Mouse (Mus musculus) liver, adult 2 months (tissue): ENCODE measurements around the gene Pcnx. TPM values are rescaled to one million over a fixed set of nuclear protein-coding genes. Genes with fewer than 3 reads are reported as not detected.
A peak's percentile ranks its signal among the peaks of the same experiment; 100 is the strongest.

Source experiments
- DNase-seq: peaks from one replicate; pipeline ENCODE4 v3.0.0-alpha.2; 2011; ENCODE audit warnings: low read depth, low spot score; ENCODE audit errors: extremely low read depth
- H3K27ac ChIP-seq: fragments of 200-500 bp; replicated peaks from 2 replicates; pipeline ENCODE4 v1.5.1; 2012; ENCODE audit warnings: low read depth, mild to moderate bottlenecking, control low read depth, inconsistent platforms, low read length; ENCODE audit not compliant: insufficient read depth
- H3K27me3 ChIP-seq: fragments of 200-500 bp; 2 replicates; pipeline ENCODE4 v1.6.1; 2012; ENCODE audit warnings: mild to moderate bottlenecking, moderate library complexity, low read length, inconsistent platforms; ENCODE audit not compliant: control insufficient read depth, insufficient read depth
- H3K36me3 ChIP-seq: fragments of 200-500 bp; 2 replicates; pipeline ENCODE4 v1.6.1; 2012; ENCODE audit warnings: low read length, inconsistent platforms; ENCODE audit not compliant: control insufficient read depth, insufficient read depth
- H3K4me1 ChIP-seq: fragments of 200-500 bp; 2 replicates; pipeline ENCODE4 v1.6.1; 2011; ENCODE audit warnings: low read length; ENCODE audit not compliant: control insufficient read depth, insufficient read depth
- H3K4me3 ChIP-seq: fragments of 200-500 bp; 2 replicates; pipeline ENCODE4 v1.5.1; 2011; ENCODE audit warnings: low read depth, mild to moderate bottlenecking, control low read depth, low read length, moderate library complexity; ENCODE audit not compliant: insufficient read depth
- H3K79me2 ChIP-seq: fragments of 200-500 bp; 2 replicates; pipeline ENCODE4 v1.6.1; 2012; ENCODE audit warnings: inconsistent platforms, mild to moderate bottlenecking, low read length, moderate library complexity; ENCODE audit not compliant: control insufficient read depth, insufficient read depth
- H3K9ac ChIP-seq: fragments of 200-500 bp; 2 replicates; pipeline ENCODE4 v1.6.1; 2012; ENCODE audit warnings: low read depth, mild to moderate bottlenecking, control low read depth, inconsistent platforms, low read length
- CTCF ChIP-seq: fragments of 200-500 bp; IDR thresholded peaks from 2 replicates; pipeline ENCODE4 v1.5.1; 2011; ENCODE audit warnings: low read depth, low read length, control low read depth
- POLR2A ChIP-seq: fragments of 200-500 bp; IDR thresholded peaks from 2 replicates; pipeline ENCODE4 v1.6.1; 2011; ENCODE audit warnings: low read length, control low read depth; ENCODE audit not compliant: insufficient read depth; ENCODE audit errors: extremely low read depth
- WGBS: fragments of 180-500 bp; shearing (Covaris S2); methylation state at CpG from one replicate; pipeline ENCODE4 v1.1.7; 2018; 5-methylcytosine and 5-hydroxymethylcytosine counted together
- polyA plus RNA-seq: library from polyadenylated mRNA; depleted of rRNA; stranded (reverse); fragments of >200 nt; gene quantifications from 2 replicates; pipeline ENCODE4 v1.2.3, GENCODE M21; 2012
- total RNA-seq: library from RNA; depleted of rRNA; stranded (reverse); fragments of >200 nt; gene quantifications from 2 replicates; pipeline ENCODE4 v1.2.3, GENCODE M21; 2014

Pcnx gene
- total and polyA plus RNA-seq, 2 experiments, result 10.6 to 14.5 TPM

DNA sequence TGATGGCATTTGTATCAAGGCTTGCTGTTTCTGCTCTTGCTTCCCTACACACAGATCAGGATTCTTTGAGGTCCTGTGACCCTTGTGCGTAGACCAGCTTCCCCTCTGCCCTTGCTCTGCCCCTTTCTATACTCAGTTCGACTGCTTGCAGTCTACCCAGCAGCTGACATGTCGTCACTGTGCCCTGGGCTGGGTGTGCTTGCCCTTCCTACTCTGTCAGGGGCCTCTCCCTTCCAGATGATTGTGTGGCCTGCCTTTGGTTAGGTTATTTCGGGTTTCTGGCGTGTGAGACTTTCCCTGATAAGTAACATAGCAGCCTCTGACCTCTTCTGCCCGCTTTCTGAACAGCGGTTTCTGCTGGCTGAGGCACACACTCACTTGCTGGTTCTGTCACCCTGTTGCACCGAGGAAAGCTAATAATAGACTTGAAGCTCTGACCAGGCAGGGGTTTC, 2.6 kb downstream of the Pcnx start:
- no peak overlapping the region for H3K4me3 ChIP-seq
- H3K27me3 ChIP-seq, result no peaks in the 10 kb centered on the region
- TF ChIP-seq CTCF (no peak), POLR2A (no peak)
- H3K27ac ChIP-seq, result no peak overlapping the region
- H3K79me2 ChIP-seq, result peaks cover 25% of the 10 kb centered on the region
- H3K36me3 ChIP-seq, result no peaks in the 10 kb centered on the region
- H3K4me1 ChIP-seq, result peaks cover 11% of the 10 kb centered on the region
- DNase-seq, result peak; percentile 54
- H3K9ac ChIP-seq, result no peak overlapping the region
- 20% methylated on average over 8 of the region's 8 CpGs for WGBS

- no peaks in the 10 kb centered on the region for H3K27me3 ChIP-seq
- H3K9ac ChIP-seq, result no peak overlapping the region
- no peak overlapping the region for H3K4me3 ChIP-seq
- peaks cover 11% of the 10 kb centered on the region for H3K4me1 ChIP-seq
- peaks cover 35% of the 10 kb centered on the region for H3K79me2 ChIP-seq
- 90% methylated on average over 4 of the region's 4 CpGs for WGBS
- no peak for DNase-seq
- TF ChIP-seq CTCF (no peak), POLR2A (no peak)
- H3K27ac ChIP-seq, result no peak overlapping the region
- H3K36me3 ChIP-seq, result no peaks in the 10 kb centered on the region
Measured at GRCm38 (mm10) chr12:81863949-81864348, 4.1 kb downstream of the Pcnx start.

DNA sequence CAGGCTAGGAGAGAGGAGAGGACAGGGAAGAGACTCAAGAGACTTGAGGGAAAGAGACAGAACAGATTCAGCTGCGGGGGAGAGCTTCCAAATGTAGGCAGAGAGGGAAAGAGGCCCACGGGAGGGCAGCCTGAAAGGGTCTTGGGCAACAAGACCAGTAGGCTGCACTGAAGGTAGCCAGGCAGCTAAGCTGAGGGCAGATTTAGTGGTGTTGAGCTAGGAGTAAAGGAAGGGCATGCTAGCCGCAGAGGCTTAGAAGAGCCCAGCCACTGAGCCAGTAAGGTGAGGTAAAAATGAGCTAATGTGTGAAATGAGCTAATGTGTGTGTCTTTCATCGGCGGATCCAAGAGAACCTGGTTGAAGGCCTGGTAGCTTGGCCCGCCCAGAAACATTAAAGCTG, 5.4 kb downstream of the Pcnx start:
- TF ChIP-seq POLR2A, result no peak
- TF ChIP-seq CTCF, result no peak
- WGBS, result 95% methylated on average over 6 of the region's 6 CpGs

DNA sequence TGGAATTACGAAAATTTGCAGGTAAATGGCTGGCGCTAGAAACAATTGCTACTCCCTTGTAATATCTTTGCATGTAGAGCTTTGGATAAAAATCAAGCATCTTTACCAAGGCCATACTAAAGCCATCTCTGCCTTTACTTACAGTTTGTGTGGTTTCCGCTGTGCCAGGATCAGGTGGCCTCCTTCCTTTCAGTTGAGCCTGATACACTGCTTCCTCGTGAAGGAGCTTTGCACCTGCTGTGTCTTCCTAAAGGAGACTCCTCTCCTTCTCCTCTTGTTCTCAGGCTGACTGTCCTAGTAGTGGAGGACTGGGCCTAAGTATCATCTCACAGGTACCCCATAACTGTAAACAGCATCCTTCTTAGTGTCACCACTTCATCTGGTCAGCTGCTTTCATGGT, 7.5 kb downstream of the Pcnx start:
- Histone ChIP-seq H3K36me3 (no peaks in the 10 kb centered on the region), H3K27me3 (no peaks in the 10 kb centered on the region), H3K79me2 (peaks cover 45% of the 10 kb centered on the region), H3K4me3 (no peak overlapping the region), H3K9ac (no peak overlapping the region), H3K4me1 (peaks cover 3% of the 10 kb centered on the region), H3K27ac (no peak overlapping the region)
- WGBS, result 95% methylated on average over 4 of the region's 4 CpGs
- no peak for TF ChIP-seq POLR2A
- TF ChIP-seq CTCF, result no peak
- DNase-seq, result no peak

More for the DNA sequence above, 5.4 kb downstream of the Pcnx start:
- H3K27ac ChIP-seq, result no peak overlapping the region
- H3K79me2 ChIP-seq, result peaks cover 38% of the 10 kb centered on the region
- H3K4me3 ChIP-seq, result no peak overlapping the region
- no peak for DNase-seq
- no peak overlapping the region for H3K9ac ChIP-seq
- no peaks in the 10 kb centered on the region for H3K36me3 ChIP-seq
- peaks cover 13% of the 10 kb centered on the region for H3K4me1 ChIP-seq
- no peaks in the 10 kb centered on the region for H3K27me3 ChIP-seq

GRCm38 (mm10) chr12:81869205-81869940, 9.6 kb downstream of the Pcnx start:
- no peaks in the 10 kb centered on the region for H3K36me3 ChIP-seq
- DNase-seq, result no peak

DNA sequence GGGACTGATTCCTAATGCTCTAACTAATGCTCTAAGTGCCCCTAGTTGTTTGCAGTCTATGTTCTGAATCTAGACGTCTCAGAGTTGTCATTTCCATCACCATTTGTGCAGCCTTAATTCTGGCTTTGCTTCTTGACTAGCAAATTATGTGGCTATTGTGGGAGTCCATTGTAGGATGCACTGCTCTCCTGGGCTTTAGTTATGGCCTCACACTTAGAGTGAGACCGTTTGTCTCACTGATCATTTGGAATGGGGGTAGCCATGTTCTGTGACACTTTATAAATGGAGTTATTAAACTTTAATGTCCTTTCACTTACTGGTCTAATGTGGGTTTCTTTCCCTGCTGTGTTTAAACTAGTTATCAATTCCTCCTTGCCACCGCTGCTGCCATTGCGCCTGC, 13.5 kb downstream of the Pcnx start:
- TF ChIP-seq CTCF (no peak), POLR2A (no peak)
- no peak overlapping the region for H3K27ac ChIP-seq
- H3K4me1 ChIP-seq, result peaks cover 2% of the 10 kb centered on the region; the same call in 1 of the 2 replicates
- no peak overlapping the region for H3K4me3 ChIP-seq
- 86% methylated on average over 4 of the region's 4 CpGs for WGBS
- H3K79me2 ChIP-seq, result peaks cover 37% of the 10 kb centered on the region
- DNase-seq, result no peak
- no peak overlapping the region for H3K9ac ChIP-seq
- no peaks in the 10 kb centered on the region for H3K27me3 ChIP-seq
- no peaks in the 10 kb centered on the region for H3K36me3 ChIP-seq

More at GRCm38 (mm10) chr12:81869205-81869940, 9.6 kb downstream of the Pcnx start:
- no peak overlapping the region for H3K9ac ChIP-seq
- WGBS, result 63% methylated on average over 3 of the region's 3 CpGs
- H3K27me3 ChIP-seq, result no peaks in the 10 kb centered on the region
- H3K4me3 ChIP-seq, result no peak overlapping the region
- H3K27ac ChIP-seq, result no peak overlapping the region
- H3K79me2 ChIP-seq, result peaks cover 54% of the 10 kb centered on the region
- TF ChIP-seq POLR2A (no peak), CTCF (no peak)
- H3K4me1 ChIP-seq, result peaks cover 2% of the 10 kb centered on the region; the same call in 1 of the 2 replicates
